ENCODE assay signal across 12 mouse cellular contexts in the genomic region with DNA sequence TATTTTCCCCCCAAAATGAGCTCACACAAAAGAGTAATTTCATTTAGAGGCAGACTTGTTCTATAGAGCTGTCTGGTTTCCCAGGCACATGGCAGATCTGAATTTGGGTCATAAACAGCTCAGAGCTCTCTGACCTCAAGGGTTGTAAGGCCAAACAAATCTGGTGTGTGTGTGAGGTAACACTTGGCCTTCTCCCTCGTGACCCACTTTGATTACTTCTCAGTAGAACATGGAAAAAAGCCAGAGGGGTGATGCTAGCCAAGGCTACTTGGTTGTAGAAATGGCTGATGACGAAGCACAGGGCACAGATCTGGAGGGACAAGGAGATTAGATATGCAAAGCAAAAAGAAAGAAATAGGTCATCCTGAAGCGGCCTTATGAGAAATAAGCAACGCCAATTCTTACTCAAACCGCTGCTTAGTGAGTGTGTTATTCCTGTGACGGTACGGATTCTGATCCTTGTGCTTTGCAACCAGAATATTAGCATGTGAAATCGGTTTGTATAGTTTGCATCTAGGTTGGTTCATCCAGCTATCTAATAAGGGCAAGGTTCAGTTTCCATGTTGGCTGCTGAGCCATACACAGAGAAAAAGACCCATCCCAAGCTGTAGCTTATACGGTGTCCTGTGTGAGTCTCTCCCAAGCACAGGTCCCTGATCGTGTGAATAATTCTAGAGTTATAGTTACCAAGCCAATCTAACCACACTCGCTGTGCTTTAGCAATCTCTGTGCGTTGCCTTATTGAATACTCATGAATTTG. TPM values are rescaled to one million over a fixed set of nuclear protein-coding genes. Genes with fewer than 3 reads are reported as not detected.
A peak's percentile ranks its signal among the peaks of the same experiment; 100 is the strongest.
DNase-seq lines count a peak whose midpoint lies in the region; ATAC-seq and TF ChIP-seq lines count a peak whose summit lies in the region.
"Had no signal": no experiment of that assay in that cellular context is flagged by ENCODE, and none has a peak within 500 bp of the region (broad histone marks: within the 10 kb centered on the region; RNA-seq: fewer than 3 reads in every experiment).

No protein-coding gene starts in this region.

- DNase-seq in kidney, adult 2 months = peak; percentile 62
- DNase-seq in adrenal gland, postnatal 14 days = peak; percentile 83
- DNase-seq in cerebellum, postnatal 36 days = peak; percentile 30 to 54
- DNase-seq in lung, postnatal 10 days = peak; percentile 77
- no peak for DNase-seq in Muller cell, postnatal 12 days (ENCODE audit: inconsistent ontology term)
- DNase-seq in hindbrain, postnatal 0 days (ENCODE audit: low spot score) = no peak
- DNase-seq: thymus, adult 18-20 months had no signal

- H3K27me3 ChIP-seq in kidney, adult 2 months (replicated peaks; ENCODE audit: control insufficient read depth, insufficient read depth, low read length) = no peaks in the 10 kb centered on the region
- H3K27me3 ChIP-seq in kidney, embryonic 15.5 days = no peaks in the 10 kb centered on the region
- no peaks in the 10 kb centered on the region for H3K27me3 ChIP-seq in hindbrain, postnatal 0 days (ENCODE audit: insufficient read depth, low read length)
- H3K27me3 ChIP-seq: CH12.LX; embryonic facial prominence, embryonic 13.5 days; liver, embryonic 15.5 days had no signal

- H3K9ac ChIP-seq in kidney, embryonic 15.5 days = no peak overlapping the region
- no peak overlapping the region for H3K9ac ChIP-seq in hindbrain, postnatal 0 days (replicated peaks; ENCODE audit: low read length)
- H3K9ac ChIP-seq: embryonic facial prominence, embryonic 13.5 days; liver, embryonic 15.5 days had no signal

- no peak for ATAC-seq in kidney, embryonic 15.5 days (replicated peaks; ENCODE audit: low FRiP score)
- ATAC-seq in hindbrain, postnatal 0 days = no peak
- ATAC-seq in CD4-positive, CD25-positive, alpha-beta regulatory T cell, adult 4 months = no peak

- no peaks in the 10 kb centered on the region for H3K36me3 ChIP-seq in kidney, adult 2 months (ENCODE audit: control insufficient read depth, insufficient read depth, low read length)
- no peaks in the 10 kb centered on the region for H3K36me3 ChIP-seq in kidney, embryonic 15.5 days
- no peaks in the 10 kb centered on the region for H3K36me3 ChIP-seq in hindbrain, postnatal 0 days (ENCODE audit: insufficient read depth, low read length)
- H3K36me3 ChIP-seq: embryonic facial prominence, embryonic 13.5 days; liver, embryonic 15.5 days had no signal

- no peaks in the 10 kb centered on the region for H3K4me1 ChIP-seq in kidney, adult 2 months (ENCODE audit: control insufficient read depth, insufficient read depth, low read length)
- no peaks in the 10 kb centered on the region for H3K4me1 ChIP-seq in kidney, embryonic 15.5 days
- no peaks in the 10 kb centered on the region for H3K4me1 ChIP-seq in hindbrain, postnatal 0 days (ENCODE audit: insufficient read depth, low read length)
- H3K4me1 ChIP-seq: embryonic facial prominence, embryonic 13.5 days; liver, embryonic 15.5 days had no signal

- H3K4me3 ChIP-seq in kidney, adult 2 months (ENCODE audit: insufficient read depth, low read depth, low read length) = no peak overlapping the region
- H3K4me3 ChIP-seq in kidney, embryonic 15.5 days (replicated peaks) = no peak overlapping the region
- H3K4me3 ChIP-seq in hindbrain, postnatal 0 days (ENCODE audit: low read length) = no peak overlapping the region
- H3K4me3 ChIP-seq: embryonic facial prominence, embryonic 13.5 days; liver, embryonic 15.5 days had no signal

- no peak overlapping the region for H3K27ac ChIP-seq in kidney, adult 2 months (ENCODE audit: insufficient read depth, low read depth, low read length)
- H3K27ac ChIP-seq in kidney, embryonic 15.5 days = no peak overlapping the region
- H3K27ac ChIP-seq in hindbrain, postnatal 0 days = no peak overlapping the region
- H3K27ac ChIP-seq: embryonic facial prominence, embryonic 13.5 days; liver, embryonic 15.5 days had no signal

- TF ChIP-seq POLR2A in kidney, adult 2 months (IDR thresholded peaks at IDR 0.05; ENCODE audit: low read depth, low read length) = no peak

- H3K9me3 ChIP-seq in kidney, embryonic 15.5 days (replicated peaks) = no peaks in the 10 kb centered on the region
- H3K9me3 ChIP-seq in hindbrain, postnatal 0 days (ENCODE audit: low read length) = no peaks in the 10 kb centered on the region
- H3K9me3 ChIP-seq: embryonic facial prominence, embryonic 13.5 days; liver, embryonic 15.5 days had no signal

- WGBS in kidney, adult 2 months = 80% methylated on average over 12 of the region's 12 CpGs
- 85% methylated on average over 12 of the region's 12 CpGs for WGBS in kidney, embryonic 15.5 days
- WGBS in hindbrain, postnatal 0 days = 83% methylated on average over 12 of the region's 12 CpGs

- no peak for TF ChIP-seq CTCF in kidney, adult 2 months (conservative IDR thresholded peaks at IDR 0.05; ENCODE audit: insufficient read depth, insufficient read length, low read depth, low read length)
- no peak for TF ChIP-seq CTCF in hindbrain, postnatal 0 days (IDR thresholded peaks at IDR 0.05; ENCODE audit: low read depth)

- H3K4me2 ChIP-seq in kidney, embryonic 15.5 days = no peak overlapping the region
- no peak overlapping the region for H3K4me2 ChIP-seq in hindbrain, postnatal 0 days (ENCODE audit: low read depth, low read length)
- H3K4me2 ChIP-seq: embryonic facial prominence, embryonic 13.5 days; liver, embryonic 15.5 days had no signal

RNA-seq across cellular contexts. Expression of gene Ccng2, which starts 15.9 kb away (rescaled TPM):
- 16.7 and 20.0 TPM in 2 replicates for polyA plus RNA-seq in kidney, adult 2 months (2012; rRNA removed)
- 63.8 and 65.7 TPM in 2 replicates for polyA plus RNA-seq in kidney, embryonic 15.5 days (2015; fragmentation: Nextera tagmentation; extraction: Ambion mirVana)
- 35.7 and 42.1 TPM in 2 replicates for total RNA-seq in adrenal gland, postnatal 14 days (2021)
- 38.6 and 45.3 TPM in 2 replicates for total RNA-seq in hindbrain, postnatal 0 days (2014; rRNA removed)
- polyA plus RNA-seq in hindbrain, postnatal 0 days (2015; fragmentation: Nextera tagmentation; extraction: Ambion mirVana) = 32.5 and 33.2 TPM in 2 replicates
- 10 to 100 TPM; 19.3 to 30.6 TPM for polyA plus RNA-seq in CD4-positive, CD25-positive, alpha-beta regulatory T cell, adult 4 months (2017; shearing (Covaris generic))

RNA-seq across cellular contexts. Expression of gene 2010109A12Rik, which starts 44.9 kb away (rescaled TPM):
- 0.23 and 0.27 TPM in 2 replicates for polyA plus RNA-seq in kidney, adult 2 months (2012; rRNA removed)
- polyA plus RNA-seq in kidney, embryonic 15.5 days (2015; fragmentation: Nextera tagmentation; extraction: Ambion mirVana) = 2.0 and 2.5 TPM in 2 replicates
- 1.3 and 2.6 TPM in 2 replicates for total RNA-seq in adrenal gland, postnatal 14 days (2021)
- 0.36 TPM in 1 of 2 replicates, not detected in the other for total RNA-seq in hindbrain, postnatal 0 days (2014; rRNA removed)
- polyA plus RNA-seq in hindbrain, postnatal 0 days (2015; fragmentation: Nextera tagmentation; extraction: Ambion mirVana) = 0.71 and 0.72 TPM in 2 replicates
- polyA plus RNA-seq in CD4-positive, CD25-positive, alpha-beta regulatory T cell, adult 4 months (2017; shearing (Covaris generic)) = 1 to 10 TPM; 2.0 to 2.8 TPM

RNA-seq across cellular contexts. Expression of gene Ccni, which starts 44.9 kb away (rescaled TPM):
- 125 and 126 TPM in 2 replicates for polyA plus RNA-seq in kidney, adult 2 months (2012; rRNA removed)
- 111 and 124 TPM in 2 replicates for polyA plus RNA-seq in kidney, embryonic 15.5 days (2015; fragmentation: Nextera tagmentation; extraction: Ambion mirVana)
- total RNA-seq in adrenal gland, postnatal 14 days (2021) = 240 and 262 TPM in 2 replicates
- total RNA-seq in hindbrain, postnatal 0 days (2014; rRNA removed) = 269 and 279 TPM in 2 replicates
- polyA plus RNA-seq in hindbrain, postnatal 0 days (2015; fragmentation: Nextera tagmentation; extraction: Ambion mirVana) = 116 and 122 TPM in 2 replicates
- 10 to 100 TPM; 75.1 to 88.5 TPM for polyA plus RNA-seq in CD4-positive, CD25-positive, alpha-beta regulatory T cell, adult 4 months (2017; shearing (Covaris generic))

Comparison
In these comparisons a context has a peak if more than half of its experiments do, and no peak if none do; other contexts are left out.
1. DNase-seq: peak in kidney, adult 2 months (single experiment), adrenal gland, postnatal 14 days (single experiment), cerebellum, postnatal 36 days (2 of 2) and lung, postnatal 10 days (single experiment); none in Muller cell, postnatal 12 days (single experiment) and hindbrain, postnatal 0 days (single experiment).